Mouse (Mus musculus): ENCODE results near the gene Nectin2. TPM values are rescaled to one million over a fixed set of nuclear protein-coding genes. Genes with fewer than 3 reads are reported as not detected.
"Not testable (repeated sequence)": the region's sequence is repeated elsewhere in the genome, so short reads cannot be mapped to it uniquely, and the experiment has no call there.

Gene Nectin2
- polyA plus RNA-seq, 1 experiment from 2014 or later = 93.1 TPM

GRCm38 (mm10) chr7:19690845-19691244 is 59.4 kb downstream of the Nectin2 start:
- Histone ChIP-seq H3K4me2 (replicated peaks; ENCODE audit: low read depth) (no peak overlapping the region), H3K27ac (ENCODE audit: low read depth, low read length) (no peak overlapping the region; the same call in 1 of the 2 replicates), H3K4me3 (ENCODE audit: low read depth, low read length) (no peak overlapping the region), H3K27me3 (replicated peaks; ENCODE audit: control insufficient read depth, insufficient read depth, low read length) (no peaks in the 10 kb centered on the region), H3K36me3 (ENCODE audit: control insufficient read depth, insufficient read depth) (no peaks in the 10 kb centered on the region), H3K9ac (ENCODE audit: low read depth, low read length) (no peak overlapping the region), H3K9me3 (ENCODE audit: control insufficient read depth) (no peaks in the 10 kb centered on the region), H3K4me1 (replicated peaks; ENCODE audit: control insufficient read depth, insufficient read depth, low read length) (peaks cover 16% of the 10 kb centered on the region; the same call in 1 of the 2 replicates)
- ATAC-seq = no peak
- 73% methylated on average over 4 of the region's 4 CpGs for WGBS
- no peak for TF ChIP-seq CTCF (IDR thresholded peaks at IDR 0.05; ENCODE audit: low read depth)

DNA sequence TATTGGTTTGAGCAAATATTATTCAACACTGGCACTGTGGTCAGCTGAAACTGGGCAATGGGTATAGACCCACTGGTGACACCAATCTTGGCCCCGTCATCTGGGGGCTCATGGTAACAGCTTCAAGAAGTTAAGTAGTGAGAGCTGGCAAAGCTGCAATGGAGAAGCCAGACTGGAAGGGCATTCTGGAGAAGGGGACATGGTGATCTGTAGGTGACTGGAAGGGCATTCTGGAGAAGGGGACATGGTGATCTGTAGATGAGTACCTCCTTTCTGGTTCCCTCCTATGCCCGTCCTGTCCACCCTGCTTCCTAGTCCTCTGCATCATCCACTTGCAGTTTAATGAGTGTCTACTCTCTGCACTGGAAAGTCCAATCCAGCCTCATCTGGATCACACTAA is 61.7 kb downstream of the Nectin2 start:
- peaks cover 9% of the 10 kb centered on the region; the same call in 1 of the 2 replicates for H3K4me1 ChIP-seq (replicated peaks; ENCODE audit: control insufficient read depth, insufficient read depth, low read length)
- ATAC-seq = no peak
- H3K9ac ChIP-seq (ENCODE audit: low read depth, low read length) = no peak overlapping the region
- no peak overlapping the region for H3K4me3 ChIP-seq (ENCODE audit: low read depth, low read length)
- WGBS = 91% methylated on average over 2 of the region's 2 CpGs
- H3K27me3 ChIP-seq (replicated peaks; ENCODE audit: control insufficient read depth, insufficient read depth, low read length) = no peaks in the 10 kb centered on the region
- H3K27ac ChIP-seq (ENCODE audit: low read depth, low read length) = no peak overlapping the region
- H3K36me3 ChIP-seq (ENCODE audit: control insufficient read depth, insufficient read depth) = no peaks in the 10 kb centered on the region
- TF ChIP-seq CTCF (IDR thresholded peaks at IDR 0.05; ENCODE audit: low read depth) = no peak
- no peak overlapping the region for H3K4me2 ChIP-seq (replicated peaks; ENCODE audit: low read depth)
- H3K9me3 ChIP-seq (ENCODE audit: control insufficient read depth) = no peaks in the 10 kb centered on the region

DNA sequence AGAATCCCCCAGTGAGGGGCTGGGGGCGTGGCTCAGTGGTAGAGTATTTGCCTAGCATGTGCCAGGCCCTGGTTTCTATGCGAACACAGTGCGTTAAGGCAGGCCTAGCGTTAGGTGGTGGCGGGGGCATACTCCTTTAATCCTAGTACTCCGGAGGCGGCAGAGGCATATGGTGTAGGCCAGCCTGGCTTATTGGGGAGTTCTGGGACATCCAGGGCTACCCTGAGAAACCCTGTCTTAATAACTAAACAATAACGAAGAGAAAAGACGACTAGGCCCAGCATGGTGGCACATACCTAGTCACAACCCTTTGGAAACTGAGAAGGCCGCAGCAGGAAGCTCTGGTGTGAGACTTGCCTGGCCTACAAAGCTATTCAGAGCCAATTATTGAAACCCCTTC is 62.2 kb downstream of the Nectin2 start:
- no peak overlapping the region for H3K4me3 ChIP-seq (ENCODE audit: low read depth, low read length)
- H3K9ac ChIP-seq (ENCODE audit: low read depth, low read length) = no peak overlapping the region
- 95% methylated on average over 10 of the region's 10 CpGs for WGBS
- H3K27ac ChIP-seq (ENCODE audit: low read depth, low read length) = no peak overlapping the region
- no peak for TF ChIP-seq CTCF (IDR thresholded peaks at IDR 0.05; ENCODE audit: low read depth)
- no peaks in the 10 kb centered on the region for H3K9me3 ChIP-seq (ENCODE audit: control insufficient read depth)
- H3K4me2 ChIP-seq (replicated peaks; ENCODE audit: low read depth) = no peak overlapping the region
- peaks cover 8% of the 10 kb centered on the region; the same call in 1 of the 2 replicates for H3K4me1 ChIP-seq (replicated peaks; ENCODE audit: control insufficient read depth, insufficient read depth, low read length)
- no peak for ATAC-seq
- no peaks in the 10 kb centered on the region for H3K36me3 ChIP-seq (ENCODE audit: control insufficient read depth, insufficient read depth)
- no peaks in the 10 kb centered on the region for H3K27me3 ChIP-seq (replicated peaks; ENCODE audit: control insufficient read depth, insufficient read depth, low read length)

- not testable (repeated sequence) for H3K27me3 ChIP-seq (replicated peaks; ENCODE audit: control insufficient read depth, insufficient read depth, low read length); H3K9ac ChIP-seq (ENCODE audit: low read depth, low read length); H3K4me3 ChIP-seq (ENCODE audit: low read depth, low read length); H3K36me3 ChIP-seq (ENCODE audit: control insufficient read depth, insufficient read depth); H3K9me3 ChIP-seq (ENCODE audit: control insufficient read depth); H3K4me2 ChIP-seq (replicated peaks; ENCODE audit: low read depth); H3K27ac ChIP-seq (ENCODE audit: low read depth, low read length); H3K4me1 ChIP-seq (replicated peaks; ENCODE audit: control insufficient read depth, insufficient read depth, low read length)
- WGBS = 50% methylated on average over 8 of the region's 8 CpGs
- 0 out of 2 replicates have a peak, but pooled peaks have one; percentile 9 for ATAC-seq
- TF ChIP-seq CTCF (IDR thresholded peaks at IDR 0.05; ENCODE audit: low read depth) = peak; percentile 33; the same call in 1 of the 2 replicates
These were observed 63.2 kb downstream of the Nectin2 start for GRCm38 (mm10) chr7:19686927-19687583.

- no peak overlapping the region for H3K4me2 ChIP-seq (replicated peaks; ENCODE audit: low read depth)
- WGBS = 68% methylated on average over 6 of the region's 6 CpGs
- H3K4me1 ChIP-seq (replicated peaks; ENCODE audit: control insufficient read depth, insufficient read depth, low read length) = no peaks in the 10 kb centered on the region
- no peaks in the 10 kb centered on the region for H3K36me3 ChIP-seq (ENCODE audit: control insufficient read depth, insufficient read depth)
- H3K27me3 ChIP-seq (replicated peaks; ENCODE audit: control insufficient read depth, insufficient read depth, low read length) = no peaks in the 10 kb centered on the region
- TF ChIP-seq CTCF (IDR thresholded peaks at IDR 0.05; ENCODE audit: low read depth) = no peak
- H3K27ac ChIP-seq (ENCODE audit: low read depth, low read length) = no peak overlapping the region
- H3K9me3 ChIP-seq (ENCODE audit: control insufficient read depth) = no peaks in the 10 kb centered on the region
- no peak overlapping the region for H3K9ac ChIP-seq (ENCODE audit: low read depth, low read length)
- peak; percentile 37; the same call in 1 of the 2 replicates for ATAC-seq
- no peak overlapping the region for H3K4me3 ChIP-seq (ENCODE audit: low read depth, low read length)
These were observed 63.8 kb downstream of the Nectin2 start for GRCm38 (mm10) chr7:19686521-19686920.

- Histone ChIP-seq H3K4me1 (replicated peaks; ENCODE audit: control insufficient read depth, insufficient read depth, low read length) (no peaks in the 10 kb centered on the region), H3K27me3 (replicated peaks; ENCODE audit: control insufficient read depth, insufficient read depth, low read length) (no peaks in the 10 kb centered on the region), H3K9ac (ENCODE audit: low read depth, low read length) (no peak overlapping the region), H3K27ac (ENCODE audit: low read depth, low read length) (no peak overlapping the region), H3K36me3 (ENCODE audit: control insufficient read depth, insufficient read depth) (no peaks in the 10 kb centered on the region), H3K4me2 (replicated peaks; ENCODE audit: low read depth) (no peak overlapping the region), H3K9me3 (ENCODE audit: control insufficient read depth) (no peaks in the 10 kb centered on the region), H3K4me3 (ENCODE audit: low read depth, low read length) (no peak overlapping the region)
- ATAC-seq = no peak
- 55% methylated on average over 4 of the region's 4 CpGs for WGBS
- TF ChIP-seq CTCF (IDR thresholded peaks at IDR 0.05; ENCODE audit: low read depth) = no peak
These were observed 64.9 kb downstream of the Nectin2 start for GRCm38 (mm10) chr7:19685374-19685773.

Data from intestine, postnatal 0 days (tissue).